Mouse (Mus musculus) lung, embryonic 14.5 days (tissue): ENCODE measurements around the gene BC030867. TPM values are rescaled to one million over a fixed set of nuclear protein-coding genes. Genes with fewer than 3 reads are reported as not detected.

Experiments used
- ATAC-seq: fragments of 200-750 bp; cut with Nextera tagmentation; 2 replicates; pipeline ENCODE4 v1.8.0; 2017; ENCODE audit warnings: mild to moderate bottlenecking, moderate TSS enrichment, moderate library complexity; ENCODE audit not compliant: insufficient read depth
- DNase-seq: peaks from one replicate; pipeline ENCODE4 v3.0.0-alpha.2; 2015
- H3K27ac ChIP-seq: fragments of 300-500 bp; sonication (generic); 2 replicates; pipeline ENCODE4 v1.5.1; 2014; ENCODE audit warnings: low read depth, mild to moderate bottlenecking, moderate library complexity
- H3K27me3 ChIP-seq: fragments of 300-500 bp; sonication (generic); 2 replicates; pipeline ENCODE4 v1.6.1; 2014; ENCODE audit warnings: low read length, control low read depth; ENCODE audit not compliant: insufficient read depth
- H3K36me3 ChIP-seq: fragments of 300-500 bp; sonication (generic); 2 replicates; pipeline ENCODE4 v1.6.1; 2014; ENCODE audit warnings: control low read depth; ENCODE audit not compliant: insufficient read depth
- H3K4me1 ChIP-seq: fragments of 300-500 bp; sonication (generic); 2 replicates; pipeline ENCODE4 v1.6.1; 2014; ENCODE audit warnings: antibody characterized with exemption, control low read depth; ENCODE audit not compliant: insufficient read depth
- H3K4me2 ChIP-seq: fragments of 300-500 bp; sonication (generic); 2 replicates; pipeline ENCODE4 v1.6.1; 2014; ENCODE audit warnings: mild to moderate bottlenecking
- H3K4me3 ChIP-seq: fragments of 300-500 bp; sonication (generic); 2 replicates; pipeline ENCODE4 v1.5.1; 2014; ENCODE audit warnings: low read depth, low read length
- H3K9ac ChIP-seq: fragments of 300-500 bp; sonication (generic); 2 replicates; pipeline ENCODE4 v1.6.1; 2014
- H3K9me3 ChIP-seq: fragments of 300-500 bp; sonication (generic); 2 replicates; pipeline ENCODE4 v1.6.1; 2016; ENCODE audit warnings: low read depth, low read length, control low read depth
- CTCF ChIP-seq: IDR thresholded peaks from 2 replicates; pipeline ENCODE4 v1.5.1; 2016; ENCODE audit warnings: antibody characterized with exemption, low read depth
- WGBS: fragments of 180-500 bp; shearing (Covaris S2); extraction: QIAGEN DNeasy Blood & Tissue Kit; methylation state at CpG from one replicate; pipeline ENCODE4 v1.1.7; 2014; 5-methylcytosine and 5-hydroxymethylcytosine counted together
- polyA plus RNA-seq: library from polyadenylated mRNA; unstranded; fragments of >200 nt; fragmentation: Nextera tagmentation; extraction: Ambion mirVana; gene quantifications from 2 replicates; pipeline ENCODE4 v1.2.1, GENCODE M21; 2014

The BC030867 gene
- polyA plus RNA-seq, 1 experiment from 2014 or later, result 22.2 TPM

DNA sequence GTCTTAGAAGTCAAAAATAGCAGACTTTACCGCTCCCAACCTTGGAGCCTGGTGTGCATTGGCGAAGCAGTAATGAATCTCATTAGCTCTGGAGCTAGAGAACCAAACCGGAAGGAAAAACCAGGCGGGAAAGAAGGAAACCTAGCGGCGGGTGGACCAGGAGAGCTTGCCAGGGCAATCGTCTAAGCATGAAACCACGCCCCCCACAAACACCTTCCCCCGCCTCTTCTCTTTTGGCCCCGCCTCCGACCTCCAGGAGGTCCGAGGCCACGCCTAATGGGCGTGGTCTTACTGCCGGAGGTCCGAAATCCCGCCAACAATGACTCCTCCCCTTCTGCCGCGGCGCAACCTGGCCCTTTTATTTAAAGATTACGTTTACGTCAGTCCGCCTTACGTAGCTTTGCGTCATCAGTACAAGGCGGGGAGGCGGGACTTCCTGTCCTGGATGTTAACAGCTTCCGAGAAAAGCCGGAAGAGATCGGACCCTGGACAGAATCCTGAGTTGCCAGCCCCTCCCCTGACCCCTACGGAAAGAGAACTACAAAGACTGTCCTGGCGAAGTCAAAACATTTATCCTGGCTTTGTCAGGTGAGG is 35.9 kb downstream of the BC030867 start, which contains the start of gene Tmub2:
Gene Tmub2, plus strand, starts transcription at position 431 of the 594 bp plus-strand sequence.
- Histone ChIP-seq H3K27ac (peak within 1 kb of the TSS; percentile 86), H3K4me3 (peak within 1 kb of the TSS; percentile 66), H3K36me3 (peaks cover 26% of the 10 kb centered on the region), H3K4me2 (peak within 1 kb of the TSS; percentile 70), H3K9ac (peak within 1 kb of the TSS; percentile 80), H3K4me1 (no peaks in the 10 kb centered on the region), H3K9me3 (no peaks in the 10 kb centered on the region), H3K27me3 (no peaks in the 10 kb centered on the region)
- DNase-seq (peak; percentile 100), ATAC-seq (peak; percentile 83)
- under 1% methylated on average over 32 of the region's 32 CpGs for whole genome bisulfite sequencing
- no peak; the same call in 1 of the 2 replicates for TF ChIP-seq CTCF

DNA sequence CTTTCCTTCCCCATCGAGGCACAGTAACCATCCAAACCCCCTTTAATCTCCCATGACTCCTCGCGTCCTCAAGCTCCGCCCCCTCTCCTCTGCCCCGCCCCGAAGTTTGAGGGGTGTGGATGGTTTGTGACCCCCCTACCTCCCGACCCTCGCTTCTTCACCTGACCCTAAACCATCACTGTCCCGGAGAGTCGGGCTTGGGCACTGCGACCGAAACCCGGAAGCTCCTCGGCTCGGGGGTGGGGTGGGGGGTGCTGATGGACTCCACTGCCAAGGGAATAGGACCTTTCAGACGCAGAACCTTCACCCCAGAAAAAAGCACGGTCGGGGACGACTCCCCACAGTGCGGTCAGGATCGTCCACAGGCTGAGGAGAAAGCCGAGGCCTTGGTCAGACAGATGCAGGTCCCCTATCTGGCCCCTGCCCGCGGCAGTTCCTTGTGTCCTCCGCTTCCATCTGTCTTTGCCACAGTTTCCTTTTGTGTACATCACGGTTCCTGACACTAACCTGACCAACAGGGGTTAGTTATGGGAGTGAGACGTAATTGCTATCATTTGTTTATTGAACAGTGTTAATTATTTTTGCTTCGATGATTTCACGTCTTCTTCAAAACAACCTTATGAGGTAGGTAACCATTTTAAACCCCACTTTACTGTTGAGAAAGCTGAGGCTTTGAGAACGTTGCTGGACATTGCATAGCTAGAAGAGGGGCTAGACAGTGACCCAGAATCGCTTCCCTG is 36.6 kb downstream of the BC030867 start:
- H3K27ac ChIP-seq, result peak overlapping the region; percentile 86
- H3K9ac ChIP-seq, result peak overlapping the region; percentile 80
- WGBS, result 2% methylated on average over 31 of the region's 31 CpGs
- ATAC-seq (peak; percentile 57), DNase-seq (peak; percentile 24)
- H3K36me3 ChIP-seq, result peaks cover 33% of the 10 kb centered on the region
- H3K4me1 ChIP-seq, result no peaks in the 10 kb centered on the region
- no peak for TF ChIP-seq CTCF
- H3K27me3 ChIP-seq, result no peaks in the 10 kb centered on the region
- H3K9me3 ChIP-seq, result no peaks in the 10 kb centered on the region
- peak overlapping the region; percentile 70 for H3K4me2 ChIP-seq
- H3K4me3 ChIP-seq, result peak overlapping the region; percentile 66

DNA sequence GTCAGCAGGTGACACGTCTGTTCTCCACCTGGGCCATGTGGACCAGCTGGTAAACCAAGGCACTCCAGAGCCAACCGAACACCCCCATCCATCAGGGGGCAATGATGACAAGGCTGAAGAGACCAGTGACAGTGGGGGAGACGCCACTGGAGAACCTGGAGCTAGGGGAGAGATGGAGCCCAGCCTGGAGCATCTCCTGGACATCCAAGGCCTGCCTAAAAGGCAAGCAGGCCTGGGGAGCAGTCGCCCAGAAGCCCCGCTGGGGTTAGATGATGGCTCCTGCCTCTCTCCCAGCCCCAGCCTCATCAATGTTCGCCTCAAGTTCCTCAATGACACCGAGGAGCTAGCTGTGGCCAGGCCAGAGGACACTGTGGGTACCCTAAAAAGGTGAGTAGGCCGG is 38.8 kb downstream of the BC030867 start:
- no peaks in the 10 kb centered on the region for H3K27me3 ChIP-seq
- no peak overlapping the region for H3K27ac ChIP-seq
- no peak overlapping the region for H3K4me3 ChIP-seq
- DNase-seq, result no peak
- 84% methylated on average over 8 of the region's 8 CpGs for WGBS
- H3K36me3 ChIP-seq, result peaks cover 55% of the 10 kb centered on the region
- TF ChIP-seq CTCF, result no peak
- H3K9me3 ChIP-seq, result no peaks in the 10 kb centered on the region
- H3K4me1 ChIP-seq, result no peaks in the 10 kb centered on the region
- no peak overlapping the region for H3K4me2 ChIP-seq
- no peak overlapping the region for H3K9ac ChIP-seq
- no peak for ATAC-seq

DNA sequence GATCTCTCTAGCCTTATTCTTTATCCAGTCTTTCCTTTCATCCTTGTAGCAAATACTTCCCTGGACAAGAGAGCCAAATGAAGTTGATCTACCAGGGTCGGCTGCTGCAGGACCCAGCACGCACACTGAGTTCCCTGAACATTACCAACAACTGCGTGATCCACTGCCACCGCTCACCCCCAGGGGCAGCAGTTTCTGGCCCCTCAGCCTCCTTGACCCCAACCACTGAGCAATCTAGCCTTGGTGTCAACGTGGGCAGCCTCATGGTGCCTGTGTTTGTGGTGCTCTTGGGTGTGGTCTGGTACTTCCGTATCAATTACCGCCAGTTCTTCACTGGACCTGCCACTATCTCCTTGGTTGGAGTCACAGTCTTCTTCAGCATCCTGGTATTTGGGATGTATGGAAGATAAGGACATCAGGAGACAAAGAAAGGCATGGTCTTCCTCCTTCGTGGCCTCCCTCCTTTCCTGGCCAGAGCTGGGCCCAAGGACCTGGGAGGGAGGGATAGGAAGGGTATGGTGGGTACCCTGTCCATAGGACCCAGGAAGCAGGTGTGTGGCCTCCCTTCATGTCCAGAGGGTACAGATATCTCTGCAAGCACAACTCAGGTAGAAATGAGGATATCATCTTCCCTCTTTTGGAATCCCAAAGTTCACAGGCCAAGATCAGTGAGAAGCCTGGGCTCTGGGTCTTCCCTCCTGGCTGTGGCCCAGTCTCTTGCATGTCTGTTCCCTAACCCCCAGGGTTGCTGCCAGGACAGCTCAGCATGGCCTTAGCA is 39.5 kb downstream of the BC030867 start:
- H3K36me3 ChIP-seq, result peaks cover 62% of the 10 kb centered on the region

DNA sequence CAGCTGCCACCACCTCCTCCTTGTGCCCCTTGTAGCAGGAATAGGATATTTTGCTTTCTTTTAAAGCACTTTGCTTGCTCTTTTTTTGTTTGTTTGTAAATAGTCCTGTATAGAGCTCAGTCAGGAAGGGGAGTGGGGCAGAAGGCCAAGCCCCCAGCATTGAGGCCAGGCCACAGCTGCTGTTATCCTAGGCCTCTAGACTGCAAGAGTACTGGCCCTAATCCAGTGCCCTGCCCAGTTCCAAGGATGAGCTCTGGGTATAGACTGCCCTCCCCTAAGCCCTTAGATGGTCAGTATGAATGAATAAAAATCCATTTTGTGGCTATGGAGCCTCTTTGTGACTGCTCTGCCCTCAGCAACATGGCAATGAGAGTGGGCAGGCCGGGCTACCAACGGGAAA is 40.2 kb downstream of the BC030867 start:
- H3K27ac ChIP-seq, result 0 out of 2 replicates have a peak overlapping the region, but pooled peaks have one; percentile 24
- H3K36me3 ChIP-seq, result peaks cover 69% of the 10 kb centered on the region
- no peaks in the 10 kb centered on the region for H3K4me1 ChIP-seq
- WGBS, result 65% methylated on average over 2 of the region's 2 CpGs
- H3K27me3 ChIP-seq, result no peaks in the 10 kb centered on the region
- no peak overlapping the region for H3K4me2 ChIP-seq
- H3K4me3 ChIP-seq, result no peak overlapping the region
- no peak for TF ChIP-seq CTCF
- ATAC-seq (no peak), DNase-seq (no peak)
- H3K9ac ChIP-seq, result no peak overlapping the region
- H3K9me3 ChIP-seq, result no peaks in the 10 kb centered on the region

More for the DNA sequence above, 39.5 kb downstream of the BC030867 start:
- Histone ChIP-seq H3K4me2 (no peak overlapping the region), H3K9ac (no peak overlapping the region), H3K27ac (no peak overlapping the region), H3K27me3 (no peaks in the 10 kb centered on the region), H3K4me3 (no peak overlapping the region), H3K4me1 (no peaks in the 10 kb centered on the region), H3K9me3 (no peaks in the 10 kb centered on the region)
- peak; percentile 19; the same call in 1 of the 2 replicates for TF ChIP-seq CTCF
- WGBS, result 77% methylated on average over 8 of the region's 8 CpGs
- ATAC-seq, result no peak
- DNase-seq, result no peak

DNA sequence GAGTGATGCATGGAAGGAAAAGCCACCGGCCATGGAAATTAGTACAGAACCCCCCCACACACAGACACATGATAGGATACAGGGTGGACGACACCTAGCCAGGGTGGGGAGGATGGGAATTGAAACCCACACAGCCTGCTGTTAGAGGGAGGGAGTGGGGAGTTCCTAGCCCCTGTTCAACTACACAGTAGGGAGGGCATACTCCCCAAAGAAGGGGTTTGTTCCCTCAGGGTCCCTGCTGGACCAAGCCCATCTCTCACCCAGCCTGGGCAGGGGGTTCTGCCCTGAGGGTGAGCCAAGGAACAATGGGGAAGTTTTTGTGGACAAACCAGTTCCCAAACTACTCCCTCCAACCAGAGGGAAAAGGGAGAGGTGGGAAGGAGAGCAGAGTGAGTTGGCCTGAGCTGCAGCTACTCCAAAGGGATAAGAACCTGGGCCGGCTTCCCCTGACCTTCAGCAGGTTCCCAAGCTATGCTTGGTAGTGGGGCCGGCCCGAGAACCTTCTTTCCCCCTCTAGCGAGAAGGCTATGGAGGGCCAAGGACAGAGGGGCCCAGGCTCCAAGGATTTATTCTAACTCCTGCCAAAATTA is 40.9 kb downstream of the BC030867 start:
- no peak overlapping the region for H3K9ac ChIP-seq
- DNase-seq (no peak), ATAC-seq (no peak)
- WGBS, result 44% methylated on average over 6 of the region's 6 CpGs
- no peak for TF ChIP-seq CTCF
- no peaks in the 10 kb centered on the region for H3K9me3 ChIP-seq
- no peak overlapping the region for H3K4me3 ChIP-seq
- H3K4me2 ChIP-seq, result no peak overlapping the region
- H3K27ac ChIP-seq, result no peak overlapping the region
- H3K27me3 ChIP-seq, result no peaks in the 10 kb centered on the region
- H3K36me3 ChIP-seq, result peaks cover 76% of the 10 kb centered on the region
- peaks cover 2% of the 10 kb centered on the region; the same call in 1 of the 2 replicates for H3K4me1 ChIP-seq

DNA sequence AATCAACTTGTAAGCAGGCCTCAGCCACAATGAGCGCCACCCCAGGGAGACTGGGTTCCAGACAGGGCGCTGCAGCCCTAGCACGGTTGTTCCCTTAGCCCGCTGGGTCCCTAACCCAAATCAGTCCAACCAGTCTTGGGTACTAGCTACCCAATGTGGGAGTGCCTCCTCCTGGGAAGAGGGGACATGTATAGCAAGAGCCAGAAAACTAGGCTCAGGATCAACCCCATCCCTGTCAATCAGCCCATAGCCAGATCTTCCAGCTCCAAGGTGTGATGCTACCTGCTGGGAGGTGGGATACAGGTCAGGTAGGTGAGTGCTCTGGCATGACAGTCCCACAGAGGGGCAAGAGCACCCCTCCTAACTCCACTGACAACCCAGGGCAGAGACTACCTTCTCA is 41.5 kb downstream of the BC030867 start:
- H3K27ac ChIP-seq, result no peak overlapping the region
- H3K9ac ChIP-seq, result no peak overlapping the region
- TF ChIP-seq CTCF, result no peak

More for the DNA sequence above, 41.5 kb downstream of the BC030867 start:
- Histone ChIP-seq H3K27me3 (no peaks in the 10 kb centered on the region), H3K4me1 (peaks cover 7% of the 10 kb centered on the region), H3K36me3 (peaks cover 77% of the 10 kb centered on the region), H3K4me3 (no peak overlapping the region), H3K9me3 (no peaks in the 10 kb centered on the region), H3K4me2 (no peak overlapping the region)
- WGBS, result 82% methylated on average over 4 of the region's 4 CpGs
- ATAC-seq, result no peak
- no peak for DNase-seq
